Comparison of ENCODE assay signal across 25 mouse cellular contexts in the genomic region with DNA sequence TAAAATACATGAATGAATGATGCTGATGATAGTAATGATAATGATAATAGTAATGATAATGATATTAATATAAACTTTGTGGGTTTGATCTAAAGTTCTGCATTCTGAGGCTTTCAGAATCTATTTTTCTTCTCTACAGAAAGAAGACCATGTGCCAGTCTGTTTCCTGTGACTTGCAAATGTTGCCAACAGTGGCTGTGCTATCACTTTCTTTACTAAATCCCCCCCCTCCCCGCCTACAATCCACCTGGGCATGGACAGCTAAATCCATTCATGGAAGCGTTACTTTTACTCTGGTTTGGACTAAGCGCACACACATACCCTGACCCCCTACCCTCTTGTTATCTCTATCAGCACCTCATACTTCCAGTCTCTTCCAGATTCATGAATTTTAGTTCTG. TPM values are rescaled to one million over a fixed set of nuclear protein-coding genes. Genes with fewer than 3 reads are reported as not detected.
DNase-seq lines count a peak whose midpoint lies in the region; ATAC-seq lines count a peak whose summit lies in the region.
"Had no signal": no experiment of that assay in that cellular context is flagged by ENCODE, and none has a peak within 500 bp of the region (broad histone marks: within the 10 kb centered on the region; RNA-seq: fewer than 3 reads in every experiment).

No protein-coding gene starts in this region.

- H3K4me2 ChIP-seq in midbrain, embryonic 11.5 days, result no peak overlapping the region
- no peak overlapping the region for H3K4me2 ChIP-seq in midbrain, embryonic 14.5 days (ENCODE audit: low read length)
- H3K4me2 ChIP-seq: embryonic facial prominence, embryonic 13.5 days; embryonic facial prominence, embryonic 15.5 days; forebrain, embryonic 12.5 days had no signal

- no peaks in the 10 kb centered on the region for H3K36me3 ChIP-seq in midbrain, embryonic 11.5 days (ENCODE audit: control insufficient read depth, insufficient read depth, low read length)
- H3K36me3 ChIP-seq in midbrain, embryonic 14.5 days (ENCODE audit: control insufficient read depth, insufficient read depth, low read length), result no peaks in the 10 kb centered on the region
- H3K36me3 ChIP-seq: embryonic facial prominence, embryonic 13.5 days; embryonic facial prominence, embryonic 15.5 days; forebrain, embryonic 10.5 days; forebrain, embryonic 12.5 days had no signal

- peak; percentile 46 for DNase-seq in heart, adult 11 months
- DNase-seq in heart, postnatal 10 days, result no peak
- peak; percentile 10 for DNase-seq in midbrain, embryonic 11.5 days (ENCODE audit: low spot score, missing footprints)
- DNase-seq in midbrain, embryonic 14.5 days, result no peak
- peak; percentile 47 for DNase-seq in telencephalon, adult 2 months (ENCODE audit: low read depth, low spot score)
- DNase-seq in urinary bladder, postnatal 36 days (ENCODE audit: low spot score in 2 of 2), result no peak
- DNase-seq: adrenal gland, adult 2 months; adrenal gland, postnatal 10 days; adrenal gland, postnatal 25 days; cerebellum, adult 18-20 months; cerebellum, adult 8-10 months; cerebellum, adult 9-11 months; cerebellum, postnatal 14 days; cerebellum, postnatal 36 days; embryo, embryonic 11 days had no signal

- no peak overlapping the region for H3K9ac ChIP-seq in midbrain, embryonic 11.5 days (ENCODE audit: low read length)
- H3K9ac ChIP-seq in midbrain, embryonic 14.5 days (replicated peaks; ENCODE audit: low read length), result no peak overlapping the region
- H3K9ac ChIP-seq: embryonic facial prominence, embryonic 13.5 days; embryonic facial prominence, embryonic 15.5 days; forebrain, embryonic 12.5 days had no signal

- H3K9me3 ChIP-seq in midbrain, embryonic 11.5 days (ENCODE audit: control insufficient read depth, low read length), result no peaks in the 10 kb centered on the region
- no peaks in the 10 kb centered on the region for H3K9me3 ChIP-seq in midbrain, embryonic 14.5 days (ENCODE audit: control insufficient read depth, low read length)
- H3K9me3 ChIP-seq: embryonic facial prominence, embryonic 13.5 days; embryonic facial prominence, embryonic 15.5 days; forebrain, embryonic 10.5 days; forebrain, embryonic 12.5 days had no signal

- H3K4me3 ChIP-seq in midbrain, embryonic 11.5 days (ENCODE audit: low read depth, low read length), result no peak overlapping the region
- no peak overlapping the region for H3K4me3 ChIP-seq in midbrain, embryonic 14.5 days (replicated peaks; ENCODE audit: low read depth, low read length)
- H3K4me3 ChIP-seq: embryonic facial prominence, embryonic 13.5 days; embryonic facial prominence, embryonic 15.5 days; erythroblast, embryonic 14.5 days; forebrain, embryonic 10.5 days; forebrain, embryonic 12.5 days had no signal

- WGBS in midbrain, embryonic 11.5 days, result 87% methylated on average over 3 of the region's 3 CpGs
- WGBS in midbrain, embryonic 14.5 days, result 92% methylated on average over 3 of the region's 3 CpGs

- H3K27me3 ChIP-seq in midbrain, embryonic 11.5 days (ENCODE audit: control insufficient read depth, insufficient read depth, low read length), result no peaks in the 10 kb centered on the region
- H3K27me3 ChIP-seq in midbrain, embryonic 14.5 days (ENCODE audit: control insufficient read depth, insufficient read depth, low read length), result no peaks in the 10 kb centered on the region
- H3K27me3 ChIP-seq: embryonic facial prominence, embryonic 13.5 days; embryonic facial prominence, embryonic 15.5 days; forebrain, embryonic 12.5 days had no signal

- H3K4me1 ChIP-seq in midbrain, embryonic 11.5 days (ENCODE audit: control insufficient read depth, insufficient read depth, low read length), result peaks cover 2% of the 10 kb centered on the region; the same call in 1 of the 2 replicates
- no peaks in the 10 kb centered on the region for H3K4me1 ChIP-seq in midbrain, embryonic 14.5 days (ENCODE audit: control insufficient read depth, insufficient read depth, low read length)

- no peak overlapping the region for H3K27ac ChIP-seq in midbrain, embryonic 11.5 days (ENCODE audit: low read depth, low read length)
- H3K27ac ChIP-seq in midbrain, embryonic 14.5 days (replicated peaks; ENCODE audit: low read depth, low read length), result no peak overlapping the region
- H3K27ac ChIP-seq: embryonic facial prominence, embryonic 13.5 days; embryonic facial prominence, embryonic 15.5 days; forebrain, embryonic 10.5 days; forebrain, embryonic 12.5 days had no signal

- ATAC-seq in midbrain, embryonic 11.5 days (ENCODE audit: low FRiP score), result no peak
- no peak for ATAC-seq in midbrain, embryonic 14.5 days (ENCODE audit: low FRiP score, low TSS enrichment)
- ATAC-seq: forebrain, embryonic 14.5 days; forebrain, embryonic 16.5 days had no signal

- intact Hi-C loops in heart, postnatal 10 days (cut with DNase I), result no loop called here

RNA-seq across cellular contexts. Expression of a gene that starts 10.3 kb away (rescaled TPM):
- total RNA-seq in heart, postnatal 10 days (2021), result 10 to 100 TPM in 1 of 2 experiments, 1 to 10 TPM in 1; 8.9 to 12.4 TPM
- polyA plus RNA-seq in midbrain, embryonic 11.5 days (2014; fragmentation: Nextera tagmentation; extraction: Ambion mirVana), result 1.6 and 1.8 TPM in 2 replicates
- 0.19 and 2.9 TPM in 2 replicates for polyA plus RNA-seq in midbrain, embryonic 14.5 days (2014; fragmentation: Nextera tagmentation; extraction: Ambion mirVana)
- total RNA-seq: common myeloid progenitor, adult 5-6 weeks; MEL had no signal
- polyA plus RNA-seq: C2C12; erythroblast, embryonic 14.5 days had no signal

Comparison
In these comparisons a context has a peak if more than half of its experiments do, and no peak if none do; other contexts are left out.
1. DNase-seq: peak in heart, adult 11 months (single experiment), midbrain, embryonic 11.5 days (single experiment) and telencephalon, adult 2 months (single experiment); none in heart, postnatal 10 days (0 of 2), midbrain, embryonic 14.5 days (single experiment) and urinary bladder, postnatal 36 days (0 of 2).